Mouse (Mus musculus): ENCODE data around the gene Ccm2l. TPM values are rescaled to one million over a fixed set of nuclear protein-coding genes. Genes with fewer than 3 reads are reported as not detected.

Gene Ccm2l
- polyA plus RNA-seq, 1 experiment from 2014 or later: 2.4 TPM

Other genes starting within 250 kb of the Ccm2l start
- 113 and 116 TPM in 2 replicates for gene Bcl2l1, start 234.2 kb upstream of the Ccm2l start, polyA plus RNA-seq (2015; fragmentation: Nextera tagmentation; extraction: Ambion mirVana)
- gene Tpx2, start 218.0 kb upstream of the Ccm2l start, polyA plus RNA-seq (2015; fragmentation: Nextera tagmentation; extraction: Ambion mirVana): 83.9 and 97.6 TPM in 2 replicates
- 0.32 and 0.42 TPM in 2 replicates for gene Mylk2, start 154.6 kb upstream of the Ccm2l start, polyA plus RNA-seq (2015; fragmentation: Nextera tagmentation; extraction: Ambion mirVana)
- gene Foxs1, start 132.7 kb upstream of the Ccm2l start, polyA plus RNA-seq (2015; fragmentation: Nextera tagmentation; extraction: Ambion mirVana): 7.5 and 8.3 TPM in 2 replicates
- gene Dusp15, start 114.3 kb upstream of the Ccm2l start, polyA plus RNA-seq (2015; fragmentation: Nextera tagmentation; extraction: Ambion mirVana): 3.1 TPM in 2 replicates
- 1.2 and 1.3 TPM in 2 replicates for gene Ttll9, start 103.5 kb upstream of the Ccm2l start, polyA plus RNA-seq (2015; fragmentation: Nextera tagmentation; extraction: Ambion mirVana)
- gene Pdrg1, start 50.5 kb upstream of the Ccm2l start, polyA plus RNA-seq (2015; fragmentation: Nextera tagmentation; extraction: Ambion mirVana): 115 and 130 TPM in 2 replicates
- gene Xkr7, start 34.1 kb upstream of the Ccm2l start, polyA plus RNA-seq (2015; fragmentation: Nextera tagmentation; extraction: Ambion mirVana): not detected in 2 replicates
- 6.3 and 6.6 TPM in 2 replicates for gene Hck, start 42.5 kb downstream of the Ccm2l start, polyA plus RNA-seq (2015; fragmentation: Nextera tagmentation; extraction: Ambion mirVana)
- gene Tm9sf4, start 95.3 kb downstream of the Ccm2l start, polyA plus RNA-seq (2015; fragmentation: Nextera tagmentation; extraction: Ambion mirVana): 102 and 108 TPM in 2 replicates
- gene Tspyl3, start 159.5 kb downstream of the Ccm2l start, polyA plus RNA-seq (2015; fragmentation: Nextera tagmentation; extraction: Ambion mirVana): 14.0 and 14.6 TPM in 2 replicates
- gene Plagl2, start 175.5 kb downstream of the Ccm2l start, polyA plus RNA-seq (2015; fragmentation: Nextera tagmentation; extraction: Ambion mirVana): 14.0 and 17.3 TPM in 2 replicates
- 6.5 and 6.9 TPM in 2 replicates for gene Pofut1, start 175.6 kb downstream of the Ccm2l start, polyA plus RNA-seq (2015; fragmentation: Nextera tagmentation; extraction: Ambion mirVana)
- gene Kif3b, start 225.5 kb downstream of the Ccm2l start, polyA plus RNA-seq (2015; fragmentation: Nextera tagmentation; extraction: Ambion mirVana): 8.9 TPM in 2 replicates